Mouse (Mus musculus): ENCODE measurements around the gene Srf.
A peak's percentile ranks its signal among the peaks of the same experiment; 100 is the strongest.

Srf gene

GRCm38 (mm10) chr17:46556584-46556945 lies 590 bp upstream of the Srf start:
- DNase-seq (ENCODE audit: low spot score in 2 of 2), result peak in 1 of 2 experiments; percentile 40

DNA sequence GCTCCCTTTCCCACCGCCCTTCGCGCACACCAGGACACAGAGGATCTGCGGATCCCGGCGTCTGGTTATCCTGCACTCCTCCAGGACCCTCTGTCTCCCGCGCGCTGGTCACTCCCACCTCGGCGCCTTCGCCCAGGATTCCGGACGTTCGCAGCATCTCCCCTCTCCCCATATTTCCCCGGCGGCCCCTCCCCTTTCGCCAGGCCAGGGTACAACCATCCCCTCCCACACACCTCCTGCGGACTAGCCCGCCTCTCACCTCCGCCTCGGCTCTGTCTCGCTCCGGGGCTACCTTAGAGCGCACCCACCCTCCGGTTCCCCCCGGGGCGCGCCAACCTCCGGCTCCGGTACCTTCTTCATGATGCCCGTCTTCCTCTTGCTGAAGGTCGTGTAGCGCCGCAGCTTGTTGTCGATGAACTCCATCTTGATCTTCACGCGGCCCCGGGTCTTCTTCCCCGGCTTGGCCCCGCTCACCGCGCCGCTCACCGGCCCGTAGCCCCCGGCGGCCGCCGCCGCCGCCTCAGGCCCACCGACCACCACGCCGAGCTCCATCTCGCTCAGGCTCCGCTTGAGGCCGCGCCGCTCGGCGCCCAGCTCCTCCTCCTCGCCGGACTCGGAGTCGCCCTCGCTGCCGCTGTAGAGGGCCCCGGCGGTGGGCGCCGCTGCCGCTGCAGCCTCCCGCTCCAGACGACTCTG lies 850 bp downstream of the Srf start:
- DNase-seq (ENCODE audit: low spot score in 2 of 2), result peak in 1 of 2 experiments; percentile 57

- DNase-seq (ENCODE audit: low spot score in 2 of 2), result no peak
These were observed 1.4 kb downstream of the Srf start for GRCm38 (mm10) chr17:46554646-46554976.

DNA sequence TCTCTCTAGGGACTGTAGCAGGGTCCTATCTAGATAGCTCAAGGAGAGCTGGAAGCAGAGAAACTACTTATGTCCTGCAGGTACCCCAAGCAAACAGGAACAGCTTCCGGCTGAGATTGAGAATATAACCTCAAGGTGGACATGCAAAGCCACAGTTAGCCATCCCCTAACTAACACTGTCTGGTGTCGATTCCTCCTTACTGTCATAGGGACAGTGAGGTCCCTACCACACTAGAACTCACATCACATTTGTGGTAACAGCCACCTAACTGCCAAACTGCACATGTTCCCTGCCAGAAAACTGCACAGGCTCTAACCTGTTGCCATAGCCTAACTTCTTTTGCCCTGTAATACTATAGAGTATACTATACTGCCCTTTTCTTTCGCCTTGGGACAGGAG lies 2.0 kb downstream of the Srf start:
- DNase-seq (ENCODE audit: low spot score in 2 of 2), result no peak

DNA sequence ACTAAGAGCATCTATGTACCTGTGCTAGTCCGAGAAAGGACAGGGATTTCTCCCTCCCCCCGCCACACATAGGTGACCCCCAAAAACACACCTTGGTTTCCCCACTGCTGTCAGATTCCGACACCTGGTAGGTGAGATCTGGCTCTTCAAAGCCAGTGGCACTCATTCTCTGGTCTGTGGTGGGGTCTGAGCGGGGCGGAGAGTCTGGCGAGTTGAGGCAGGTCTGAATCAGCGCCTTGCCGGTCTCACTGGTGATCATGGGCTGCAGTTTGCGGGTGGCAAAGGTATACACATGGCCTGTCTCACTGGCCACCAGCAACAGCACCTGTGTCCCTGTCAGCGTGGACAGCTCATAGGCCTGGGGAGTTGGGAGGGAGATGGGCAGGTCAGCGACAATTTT lies 2.5 kb downstream of the Srf start:
- no peak for DNase-seq (ENCODE audit: low spot score in 2 of 2)

- peak; percentile 87 to 88 for DNase-seq (ENCODE audit: low spot score in 2 of 2)
These were observed 3.0 kb downstream of the Srf start for GRCm38 (mm10) chr17:46552841-46553423.

GRCm38 (mm10) chr17:46552151-46552550 lies 3.8 kb downstream of the Srf start:
- no peak for DNase-seq (ENCODE audit: low spot score in 2 of 2)

DNA sequence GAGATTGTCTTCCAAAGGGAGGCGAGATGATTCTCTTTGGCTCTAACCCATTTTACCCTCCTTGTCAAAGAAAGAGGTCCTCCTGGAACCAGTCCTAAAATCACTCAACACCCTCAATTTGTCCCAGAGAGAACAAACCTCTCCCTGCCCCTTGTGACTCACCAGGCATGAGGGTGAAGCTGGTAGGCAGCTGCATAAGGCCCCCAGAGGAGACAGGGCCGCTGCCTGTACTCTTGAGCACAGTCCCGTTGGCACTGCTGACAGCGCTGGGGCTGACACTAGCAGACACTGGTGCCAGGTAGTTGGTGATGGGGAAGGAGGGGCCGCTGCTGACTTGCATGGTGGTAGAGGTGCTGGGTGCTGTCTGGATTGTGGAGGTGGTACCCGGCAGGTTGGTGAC lies 4.6 kb downstream of the Srf start:
- no peak for DNase-seq (ENCODE audit: low spot score in 2 of 2)

DNA sequence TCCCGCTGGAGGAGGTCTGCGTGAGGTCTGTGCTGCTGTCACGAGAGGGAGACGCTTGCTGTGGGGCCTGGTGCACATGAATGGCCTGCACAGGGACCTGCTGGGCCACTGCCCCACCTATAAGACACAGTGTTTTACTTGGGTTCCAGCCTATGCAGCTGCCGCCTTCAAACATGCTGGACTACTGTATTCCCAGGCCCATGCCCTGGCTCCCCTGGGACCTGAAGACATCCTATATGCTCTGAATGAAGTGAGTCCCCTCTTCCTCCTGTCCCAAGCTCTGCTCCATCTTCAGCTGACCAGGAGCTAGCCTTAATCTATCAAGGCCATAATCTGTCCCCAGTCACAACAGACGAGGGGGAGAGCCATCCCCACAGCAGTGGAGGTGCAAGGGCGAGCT lies 5.1 kb downstream of the Srf start:
- DNase-seq (ENCODE audit: low spot score in 2 of 2), result no peak

DNA sequence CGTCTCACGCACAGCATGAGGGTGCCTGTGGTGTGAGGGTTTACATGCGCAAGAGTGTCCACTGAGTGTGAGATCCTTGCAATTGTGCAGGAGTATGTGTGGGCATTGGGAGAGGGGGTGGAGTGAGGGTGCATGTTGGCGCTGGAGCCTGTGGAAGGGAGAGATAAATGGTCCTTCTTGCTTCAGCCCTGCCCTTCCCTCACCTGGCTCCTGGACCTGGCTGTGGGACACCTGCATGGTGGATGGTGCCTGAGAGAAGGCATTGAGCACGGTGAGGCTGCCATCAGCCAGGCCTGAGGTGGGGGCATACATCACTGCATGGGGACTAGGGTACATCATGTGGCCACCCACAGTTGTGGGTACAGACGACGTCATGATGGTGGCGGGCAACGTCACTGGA lies 6.3 kb downstream of the Srf start:
- no peak for DNase-seq (ENCODE audit: low spot score in 2 of 2)

- DNase-seq (ENCODE audit: low spot score in 2 of 2), result no peak
These were observed 6.8 kb downstream of the Srf start for GRCm38 (mm10) chr17:46549193-46549592.

- DNase-seq (ENCODE audit: low spot score in 2 of 2), result no peak
These were observed 7.2 kb downstream of the Srf start for GRCm38 (mm10) chr17:46548741-46549140.

GRCm38 (mm10) chr17:46547923-46548322 lies 8.1 kb downstream of the Srf start:
- no peak for DNase-seq (ENCODE audit: low spot score in 2 of 2)

GRCm38 (mm10) chr17:46546995-46547394 lies 9.0 kb downstream of the Srf start:
- no peak for DNase-seq (ENCODE audit: low spot score in 2 of 2)

DNA sequence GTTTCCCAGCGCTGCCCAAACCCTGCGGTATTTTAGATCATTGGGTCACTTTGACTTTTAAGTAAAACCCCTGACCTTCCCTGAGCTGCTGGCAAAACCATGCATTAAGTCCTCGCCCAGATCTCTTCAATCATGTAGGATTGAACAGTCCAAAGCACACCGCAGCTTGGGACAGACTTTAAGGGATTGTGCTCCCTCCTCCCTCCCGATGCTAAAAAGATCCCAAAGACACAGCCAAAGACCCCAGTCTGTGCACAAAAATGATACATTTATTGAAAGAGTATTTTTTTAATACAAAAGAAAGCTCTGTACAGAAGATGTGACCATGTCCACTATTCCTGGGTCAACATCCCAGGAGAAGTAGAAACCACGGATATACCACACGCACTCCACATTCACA lies 9.4 kb downstream of the Srf start:
- DNase-seq (ENCODE audit: low spot score in 2 of 2), result no peak

DNA sequence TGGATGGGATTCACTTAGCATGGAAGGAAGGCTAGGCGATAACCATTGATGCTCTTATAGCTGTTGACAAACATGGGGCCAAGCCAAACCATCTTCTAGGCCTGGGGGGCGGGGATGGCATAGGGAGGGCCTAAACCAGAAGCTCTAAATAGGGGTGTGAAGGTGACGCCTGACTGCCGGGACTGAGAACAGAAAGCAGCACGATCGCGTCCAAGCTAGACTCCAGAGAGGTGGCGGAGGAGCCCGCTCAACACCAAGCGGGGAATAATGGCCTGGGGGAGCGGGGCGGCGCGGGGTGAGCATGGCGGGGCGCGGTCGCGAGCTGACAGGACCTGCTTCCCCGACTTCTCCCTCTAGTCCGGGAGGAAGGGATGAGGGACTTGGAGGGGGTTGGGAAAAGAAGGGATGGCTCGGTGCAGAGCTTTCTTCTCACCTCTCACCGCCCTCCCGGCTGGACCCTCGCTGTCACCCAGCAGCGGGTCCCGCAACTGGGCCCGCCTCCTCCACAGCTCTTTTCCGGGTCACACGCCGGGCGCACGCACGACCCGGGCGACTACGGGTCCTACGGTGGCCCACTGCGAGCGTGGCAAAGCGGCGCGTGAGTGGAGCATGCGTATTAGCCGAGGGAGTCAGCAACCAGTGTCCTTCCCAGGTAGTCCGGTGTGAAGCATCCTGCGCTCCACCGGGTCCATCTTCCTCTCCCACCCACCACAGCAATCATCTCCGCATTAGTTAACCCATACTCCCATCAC lies 10.0 kb downstream of the Srf start, which contains the start of gene Cul9:
TSS of gene Cul9 (minus strand) at position 576 of the 752 bp plus-strand sequence.
- DNase-seq (ENCODE audit: low spot score in 2 of 2), result peak; percentile 78 to 86

GRCm38 (mm10) chr17:46543661-46544060 lies 12.3 kb downstream of the Srf start:
- DNase-seq (ENCODE audit: low spot score in 2 of 2), result no peak

- DNase-seq (ENCODE audit: low spot score in 2 of 2), result peak in 1 of 2 experiments; percentile 62
These were observed 30.2 kb downstream of the Srf start for GRCm38 (mm10) chr17:46525579-46526307.

- no peak for DNase-seq (ENCODE audit: low spot score in 2 of 2)
These were observed 30.9 kb downstream of the Srf start for GRCm38 (mm10) chr17:46525065-46525464.

DNA sequence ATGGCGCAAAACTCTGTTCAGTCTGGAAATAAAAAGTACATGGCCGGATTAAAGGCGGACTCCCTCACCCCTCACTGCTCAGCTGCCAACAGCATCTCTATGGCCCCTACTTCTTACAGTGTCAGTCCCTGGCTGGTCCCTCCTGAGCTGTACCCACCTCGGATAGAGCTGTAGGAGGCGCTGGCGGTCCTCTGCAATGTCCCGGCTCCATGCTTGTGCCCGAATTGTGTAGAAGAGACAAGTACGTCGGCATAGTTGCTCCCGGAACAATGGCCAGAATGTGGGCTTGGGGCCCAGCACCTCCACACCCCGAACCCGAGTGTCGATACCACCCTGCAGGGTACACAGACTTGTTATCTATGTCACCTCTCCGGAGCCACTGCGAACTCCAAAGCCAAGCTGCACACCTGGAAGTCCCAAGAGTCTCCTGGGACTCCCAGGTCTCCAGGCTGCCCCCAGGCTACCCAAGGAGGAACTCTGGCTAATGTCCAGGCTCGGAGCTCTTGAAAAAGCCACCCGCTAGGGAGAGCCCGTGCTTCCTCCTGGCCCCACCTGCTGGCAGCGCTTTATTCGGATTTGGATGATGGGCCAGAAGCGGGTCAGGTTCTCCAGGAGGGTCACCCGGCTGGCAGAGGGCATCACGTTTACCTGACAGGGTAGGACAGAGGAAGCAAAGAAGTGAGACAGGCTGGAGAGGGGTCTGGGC lies 33.9 kb downstream of the Srf start:
- no peak for DNase-seq (ENCODE audit: low spot score in 2 of 2)

GRCm38 (mm10) chr17:46521174-46521573 lies 34.8 kb downstream of the Srf start:
- no peak for DNase-seq (ENCODE audit: low spot score in 2 of 2)
